Mouse (Mus musculus): ENCODE data around the gene Unc5a. TPM values are rescaled to one million over a fixed set of nuclear protein-coding genes. Genes with fewer than 3 reads are reported as not detected.

Gene Unc5a
- total RNA-seq (2021), result 100 to 1,000 TPM; 140 to 143 TPM

GRCm38 (mm10) chr13:54948531-54949493 lies at the start of gene Unc5a:
TSS of gene Unc5a (plus strand) at chr13:54949411.
- peak; percentile 58 to 77 for DNase-seq (ENCODE audit: extremely low spot score in 1 of 2, low spot score in 1 of 2)

- DNase-seq (ENCODE audit: extremely low spot score in 1 of 2, low spot score in 1 of 2), result no peak
Measured at GRCm38 (mm10) chr13:54912053-54912452, 37.2 kb upstream of the Unc5a start.

DNA sequence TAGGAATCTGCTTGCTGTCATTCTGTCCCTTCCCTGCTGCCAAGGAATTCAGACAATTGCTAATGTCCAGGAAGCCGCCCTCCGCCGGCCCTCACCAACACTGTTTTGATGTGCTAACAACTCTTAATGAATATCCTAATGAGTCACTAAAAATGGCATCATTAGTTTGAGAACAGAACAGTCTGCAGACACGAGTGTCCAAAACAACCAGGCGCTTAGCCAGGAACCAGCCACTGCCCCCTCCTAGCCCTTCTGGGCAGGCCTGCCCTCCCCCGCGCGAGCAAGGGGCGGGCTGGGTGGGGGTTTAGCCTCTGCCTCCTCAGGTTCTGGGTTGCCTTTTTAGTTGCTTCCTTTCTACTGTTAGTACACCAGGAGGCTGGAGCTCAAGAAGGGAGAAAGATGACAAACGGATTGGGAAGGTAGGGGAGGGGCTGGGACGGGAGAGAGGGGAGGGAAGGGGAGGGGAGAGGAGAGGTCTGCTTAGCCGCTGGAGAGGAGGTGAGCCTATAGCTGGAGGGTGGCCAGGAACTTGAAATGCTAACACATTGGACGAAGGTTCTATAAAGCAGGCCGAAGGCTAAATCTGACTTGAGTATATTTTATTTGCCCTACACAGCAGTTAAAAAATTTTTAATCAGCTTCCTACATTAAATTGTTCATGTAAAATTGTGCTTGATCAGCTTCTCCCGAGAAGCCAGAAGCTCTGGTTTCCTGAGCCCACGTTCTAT lies 36.2 kb upstream of the Unc5a start:
- no peak for DNase-seq (ENCODE audit: extremely low spot score in 1 of 2, low spot score in 1 of 2)

DNA sequence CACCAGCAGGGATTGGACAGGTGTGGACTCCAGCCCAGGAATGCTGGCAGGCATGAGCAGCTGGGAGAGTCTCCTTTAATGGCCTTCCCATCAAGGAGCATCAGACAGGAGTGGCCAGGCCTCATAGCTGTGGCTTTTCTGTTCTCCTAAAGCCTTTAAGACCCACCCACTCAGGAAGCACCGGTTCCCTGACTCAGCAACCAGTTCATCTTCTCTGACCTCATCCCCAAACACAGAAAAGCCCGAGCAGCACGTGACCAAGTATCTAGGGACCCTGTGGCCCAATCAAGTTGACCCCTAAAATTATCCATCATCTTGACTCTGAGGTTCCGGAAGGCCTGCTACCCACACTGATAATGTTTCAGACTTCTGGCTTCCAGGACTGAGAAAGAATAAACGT lies 32.6 kb upstream of the Unc5a start:
- DNase-seq (ENCODE audit: extremely low spot score in 1 of 2, low spot score in 1 of 2), result no peak

DNA sequence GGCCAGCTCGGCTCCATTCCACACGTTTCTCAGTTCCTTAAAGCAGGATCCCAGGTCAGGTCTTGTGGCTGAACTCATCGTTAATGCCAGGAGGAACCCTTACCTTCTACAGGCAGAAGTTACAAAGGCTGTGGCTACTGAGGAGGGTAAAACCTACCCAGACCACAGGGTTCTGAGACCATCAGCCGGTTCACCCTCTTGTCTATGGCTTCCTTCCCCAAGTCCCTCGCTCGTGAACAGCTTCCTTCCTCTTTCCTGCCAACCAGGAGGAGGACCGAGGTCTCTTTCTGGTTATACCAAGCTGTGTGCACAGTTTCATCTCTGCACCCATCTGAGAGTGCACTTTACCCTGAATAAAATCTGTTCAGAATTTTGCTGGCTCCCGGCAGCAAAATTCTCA lies 30.3 kb upstream of the Unc5a start:
- no peak for DNase-seq (ENCODE audit: extremely low spot score in 1 of 2, low spot score in 1 of 2)

DNA sequence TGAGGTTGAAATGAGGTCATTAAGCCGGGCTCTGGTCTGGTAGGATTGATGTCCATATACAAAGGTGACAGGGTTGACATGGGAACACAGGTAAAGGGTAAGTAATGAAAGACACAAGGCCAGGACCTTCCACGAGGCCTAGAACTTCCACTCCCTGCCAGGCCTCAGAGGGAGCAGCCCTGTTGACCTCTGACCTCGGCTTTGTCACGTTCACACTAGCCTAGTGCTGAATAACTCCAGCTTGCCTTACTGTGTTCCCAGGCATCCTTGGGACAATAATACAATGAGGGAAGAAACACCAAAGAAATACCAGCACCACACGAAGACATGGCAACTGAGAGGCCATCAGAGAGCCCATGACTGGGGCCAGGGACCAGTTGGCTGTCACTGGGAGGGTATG lies 29.5 kb upstream of the Unc5a start:
- DNase-seq (ENCODE audit: extremely low spot score in 1 of 2, low spot score in 1 of 2), result no peak

- no peak for DNase-seq (ENCODE audit: extremely low spot score in 1 of 2, low spot score in 1 of 2)
Measured at GRCm38 (mm10) chr13:54921700-54922099, 27.5 kb upstream of the Unc5a start.

DNA sequence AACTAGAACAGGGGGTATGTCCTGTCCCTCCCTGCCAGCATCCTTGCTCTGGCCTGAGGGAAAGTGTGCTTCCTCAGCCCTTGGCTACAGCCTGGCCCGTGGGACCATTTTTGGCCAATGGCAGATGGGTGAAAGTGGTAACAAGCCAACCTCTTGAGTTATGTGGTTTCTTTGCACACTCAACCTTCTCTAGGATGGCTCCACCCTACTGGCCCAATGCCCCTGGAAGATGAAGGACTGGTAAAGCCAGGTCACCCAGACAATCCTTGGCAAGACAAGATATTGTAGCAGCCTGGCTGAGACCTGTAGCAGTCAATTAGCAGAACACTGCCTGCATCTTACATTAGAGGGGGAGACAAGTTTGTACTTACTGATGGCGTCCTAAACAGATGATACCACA lies 25.5 kb upstream of the Unc5a start:
- no peak for DNase-seq (ENCODE audit: extremely low spot score in 1 of 2, low spot score in 1 of 2)

- DNase-seq (ENCODE audit: extremely low spot score in 1 of 2, low spot score in 1 of 2), result no peak
Measured at GRCm38 (mm10) chr13:54925466-54925865, 23.7 kb upstream of the Unc5a start.

DNA sequence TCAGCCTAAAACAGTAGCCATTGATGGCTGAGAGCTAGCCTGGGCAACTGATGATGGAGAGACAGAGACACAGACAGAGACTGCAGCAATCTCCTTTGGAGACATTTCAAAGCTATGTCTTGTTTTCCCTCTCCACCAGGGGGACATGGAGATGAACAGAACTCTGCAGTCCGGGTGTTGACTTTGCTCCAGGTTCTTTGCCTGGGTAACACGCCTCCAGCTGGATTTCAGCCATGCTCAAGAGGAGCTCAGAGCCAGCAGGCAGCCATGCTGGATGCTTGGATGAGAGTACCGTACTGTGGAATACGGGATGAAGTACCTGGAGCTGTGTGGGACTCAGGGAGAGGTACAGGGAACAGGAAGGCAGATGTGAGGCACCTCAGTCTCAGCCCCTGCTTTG lies 22.6 kb upstream of the Unc5a start:
- DNase-seq (ENCODE audit: extremely low spot score in 1 of 2, low spot score in 1 of 2), result no peak

GRCm38 (mm10) chr13:54930123-54930522 lies 19.1 kb upstream of the Unc5a start:
- no peak for DNase-seq (ENCODE audit: extremely low spot score in 1 of 2, low spot score in 1 of 2)

GRCm38 (mm10) chr13:54934873-54935272 lies 14.3 kb upstream of the Unc5a start:
- no peak for DNase-seq (ENCODE audit: extremely low spot score in 1 of 2, low spot score in 1 of 2)

DNA sequence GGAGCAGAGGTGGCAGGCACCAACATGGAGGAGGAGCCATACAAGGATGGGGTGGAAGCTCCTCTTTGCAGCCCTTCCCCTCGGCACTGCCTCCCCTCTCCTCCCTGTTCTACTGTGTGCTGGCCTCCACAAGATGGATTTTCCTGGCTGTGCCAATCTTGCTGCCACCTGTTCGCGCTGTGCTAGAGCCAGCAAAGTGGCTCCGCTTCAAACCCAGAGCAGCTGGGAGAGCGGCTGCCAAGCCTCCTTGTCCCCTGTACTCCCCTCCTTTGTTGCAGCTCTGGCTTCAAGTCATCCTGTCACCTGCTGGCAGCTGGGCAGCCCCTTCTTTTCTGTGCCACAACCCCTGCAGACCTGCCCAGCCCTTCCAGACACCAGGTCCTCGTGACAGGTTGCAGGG lies 13.0 kb upstream of the Unc5a start:
- peak; percentile 49 to 63 for DNase-seq (ENCODE audit: extremely low spot score in 1 of 2, low spot score in 1 of 2)

- DNase-seq (ENCODE audit: extremely low spot score in 1 of 2, low spot score in 1 of 2), result no peak
Measured at GRCm38 (mm10) chr13:54937885-54938284, 11.3 kb upstream of the Unc5a start.

- no peak for DNase-seq (ENCODE audit: extremely low spot score in 1 of 2, low spot score in 1 of 2)
Measured at GRCm38 (mm10) chr13:54938493-54938892, 10.7 kb upstream of the Unc5a start.

DNA sequence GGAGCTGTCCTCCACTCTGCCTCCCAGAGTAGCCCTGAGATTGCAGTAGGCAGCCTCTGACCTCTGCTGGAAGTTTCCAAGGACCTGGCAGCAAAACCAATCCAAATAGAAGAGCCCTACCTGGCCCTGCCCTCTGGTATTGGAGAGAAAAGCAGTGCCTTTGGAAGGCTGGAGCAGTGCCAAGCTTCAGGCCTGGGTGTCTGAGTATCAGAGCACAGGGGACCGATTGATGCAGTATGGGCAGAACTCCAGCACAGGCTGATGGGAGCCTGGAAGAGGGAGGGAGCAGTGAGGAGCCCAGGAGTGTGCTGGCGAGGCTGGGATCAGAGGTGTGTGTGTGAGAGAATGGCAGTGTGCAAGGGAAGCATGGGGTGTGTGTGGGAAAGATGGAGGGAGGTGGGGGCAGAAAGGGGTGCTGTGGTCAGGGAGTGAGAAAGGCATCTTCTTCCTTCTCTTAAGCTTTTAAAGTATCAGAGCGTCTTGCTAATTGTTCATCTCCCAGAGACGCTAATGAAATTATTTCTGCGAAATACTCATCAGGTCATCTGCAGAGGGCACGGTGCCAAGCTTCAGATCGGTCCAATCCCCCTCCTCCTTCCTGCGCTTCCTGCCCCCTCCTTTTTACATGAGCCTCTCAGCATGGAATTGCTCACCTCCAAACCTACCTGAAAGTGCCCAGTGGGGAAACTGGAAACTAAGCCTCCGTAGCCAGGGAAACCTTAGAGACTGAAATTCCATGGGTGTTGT lies 4.6 kb upstream of the Unc5a start:
- DNase-seq (ENCODE audit: extremely low spot score in 1 of 2, low spot score in 1 of 2), result no peak

- DNase-seq (ENCODE audit: extremely low spot score in 1 of 2, low spot score in 1 of 2), result no peak
Measured at GRCm38 (mm10) chr13:54945332-54945731, 3.9 kb upstream of the Unc5a start.

GRCm38 (mm10) chr13:54946406-54946805 lies 2.8 kb upstream of the Unc5a start:
- no peak for DNase-seq (ENCODE audit: extremely low spot score in 1 of 2, low spot score in 1 of 2)

DNA sequence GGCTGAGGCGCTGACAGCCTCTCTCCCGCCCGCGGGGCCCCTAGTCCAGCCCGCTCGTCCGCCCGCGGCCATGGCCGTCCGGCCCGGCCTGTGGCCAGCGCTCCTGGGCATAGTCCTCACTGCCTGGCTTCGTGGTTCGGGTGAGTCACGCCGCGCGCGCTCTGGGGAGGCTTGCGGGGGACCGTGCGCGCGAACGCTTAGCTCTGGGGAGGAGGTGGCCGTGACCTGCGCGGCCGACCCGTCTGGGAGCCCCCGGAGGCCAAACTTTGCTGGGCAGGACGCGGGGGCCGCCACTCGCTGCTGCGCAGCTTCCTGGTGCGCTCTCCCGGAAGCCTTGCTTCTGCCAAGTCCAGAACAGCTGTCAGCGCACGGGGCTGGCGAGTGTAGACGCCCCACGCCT lies 381 bp downstream of the Unc5a start:
- no peak for DNase-seq (ENCODE audit: extremely low spot score in 1 of 2, low spot score in 1 of 2)

- DNase-seq (ENCODE audit: extremely low spot score in 1 of 2, low spot score in 1 of 2), result no peak
Measured at GRCm38 (mm10) chr13:54950131-54950530, 920 bp downstream of the Unc5a start.

- DNase-seq (ENCODE audit: extremely low spot score in 1 of 2, low spot score in 1 of 2), result no peak
Measured at GRCm38 (mm10) chr13:54951166-54951565, 2.0 kb downstream of the Unc5a start.

Data from layer of hippocampus, postnatal 25 days (tissue).